Mouse (Mus musculus) ES-Bruce4 (cell line): ENCODE results near the gene Fbrs.

Experiments
- CTCF ChIP-seq: IDR thresholded peaks from one replicate; pipeline ENCODE4 v1.8.1; 2011; ENCODE audit warnings: low read depth, low read length
- POLR2A ChIP-seq: IDR thresholded peaks from one replicate; pipeline ENCODE4 v1.8.1; 2011; ENCODE audit warnings: low read length; ENCODE audit not compliant: insufficient read depth

- TF ChIP-seq CTCF (no peak), POLR2A (no peak)
These were observed 37.3 kb downstream of the Fbrs start for GRCm38 (mm10) chr7:127516344-127516743.
